Mouse (Mus musculus): ENCODE data around the gene Flnb. TPM values are rescaled to one million over a fixed set of nuclear protein-coding genes. Genes with fewer than 3 reads are reported as not detected.

Flnb gene
- polyA plus RNA-seq, 1 experiment, result 31.5 TPM

GRCm38 (mm10) chr14:7824651-7825268 lies 7.0 kb downstream of the Flnb start:
- no peak for DNase-seq (ENCODE audit: extremely low spot score in 1 of 2, low spot score in 1 of 2)

DNA sequence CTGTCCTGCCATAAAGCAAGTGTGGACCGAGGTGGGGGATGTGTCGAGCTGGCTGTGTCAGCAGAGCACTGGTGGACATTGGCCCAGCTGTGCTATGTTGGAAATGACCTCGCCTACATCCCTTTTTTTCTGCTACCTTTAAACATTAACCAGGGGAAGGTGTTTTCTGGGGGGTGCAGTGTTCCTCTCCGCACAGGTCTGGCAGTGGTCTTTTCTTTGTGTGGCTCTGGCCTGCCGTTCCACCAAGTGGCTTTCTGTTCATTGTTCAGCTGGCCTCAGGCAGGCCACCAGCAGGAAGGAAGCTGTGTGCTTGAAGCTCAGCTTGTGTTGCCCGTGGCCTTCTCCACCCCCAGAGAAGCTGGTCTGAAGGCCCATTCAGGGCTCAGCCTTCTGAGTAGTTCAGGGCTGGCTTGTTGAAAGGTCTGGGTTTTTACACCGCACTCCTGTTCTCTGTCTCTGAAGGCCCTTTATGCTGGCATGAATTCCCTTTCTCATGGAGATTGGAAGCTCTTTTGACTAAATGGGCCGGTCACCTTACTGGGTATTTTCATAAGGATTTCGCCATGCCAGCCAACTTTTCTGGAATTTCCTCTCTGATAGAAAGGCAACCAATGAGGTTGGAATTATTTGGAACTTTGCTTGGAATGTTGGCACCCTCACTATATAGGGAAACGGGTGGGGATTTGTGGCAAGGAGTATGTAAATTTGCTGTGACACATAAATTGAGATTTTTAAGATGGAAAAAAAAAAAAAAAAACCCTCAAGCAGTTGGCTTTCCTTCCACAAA lies 8.6 kb downstream of the Flnb start:
- no peak for DNase-seq (ENCODE audit: extremely low spot score in 1 of 2, low spot score in 1 of 2)

- DNase-seq (ENCODE audit: extremely low spot score in 1 of 2, low spot score in 1 of 2), result no peak
These were observed 11.4 kb downstream of the Flnb start for GRCm38 (mm10) chr14:7829181-7829580.

DNA sequence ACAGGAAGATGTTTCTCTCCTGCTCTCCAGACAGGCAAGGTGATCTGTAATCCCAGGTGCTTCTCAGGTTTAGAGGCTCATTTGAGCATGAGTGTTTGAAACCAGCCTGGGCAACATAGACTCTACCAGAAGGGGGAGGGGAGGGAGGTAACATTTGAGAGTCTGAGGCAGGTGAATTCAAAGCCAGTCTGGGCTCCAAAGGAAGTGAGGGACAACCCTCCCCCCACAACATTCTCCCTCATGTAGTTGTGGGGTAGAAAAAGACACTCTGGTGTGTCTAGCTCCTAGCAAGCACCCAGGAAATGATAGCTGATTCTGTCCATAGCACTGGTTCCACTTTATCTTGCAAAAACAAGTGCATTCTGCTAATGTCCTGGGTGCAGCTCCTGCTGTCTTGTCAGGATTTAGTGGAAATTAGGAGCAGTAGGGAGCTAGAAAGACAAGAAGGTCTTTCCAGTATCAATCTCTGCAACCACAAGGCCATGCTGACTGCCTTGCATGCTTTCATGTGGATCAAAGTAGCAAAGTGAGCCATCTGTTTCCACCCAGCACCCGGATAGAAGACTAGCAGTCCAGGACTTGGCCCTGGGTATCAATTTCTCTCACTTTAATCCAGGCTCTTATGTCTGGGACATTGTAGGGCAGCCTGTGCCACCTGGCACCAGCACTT lies 14.1 kb downstream of the Flnb start:
- DNase-seq (ENCODE audit: extremely low spot score in 1 of 2, low spot score in 1 of 2), result no peak

DNA sequence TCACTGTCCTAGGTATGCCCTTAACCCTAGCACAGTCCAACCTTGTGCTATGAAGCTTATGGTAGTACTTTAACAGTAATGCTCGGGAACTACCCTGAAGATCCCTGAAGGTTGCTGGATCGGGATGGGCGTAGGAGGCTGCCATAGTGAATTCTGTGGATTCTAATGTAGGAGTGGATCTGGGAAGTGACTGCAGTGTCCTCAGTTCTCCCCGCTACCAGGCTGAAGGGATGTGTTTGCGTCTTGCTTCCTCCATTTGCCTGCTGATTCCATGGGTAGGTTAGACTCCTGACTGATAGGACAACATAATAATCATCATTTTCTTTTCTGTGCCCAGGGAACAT lies 14.7 kb downstream of the Flnb start:
- DNase-seq (ENCODE audit: extremely low spot score in 1 of 2, low spot score in 1 of 2), result peak in 1 of 2 experiments; percentile 39

DNA sequence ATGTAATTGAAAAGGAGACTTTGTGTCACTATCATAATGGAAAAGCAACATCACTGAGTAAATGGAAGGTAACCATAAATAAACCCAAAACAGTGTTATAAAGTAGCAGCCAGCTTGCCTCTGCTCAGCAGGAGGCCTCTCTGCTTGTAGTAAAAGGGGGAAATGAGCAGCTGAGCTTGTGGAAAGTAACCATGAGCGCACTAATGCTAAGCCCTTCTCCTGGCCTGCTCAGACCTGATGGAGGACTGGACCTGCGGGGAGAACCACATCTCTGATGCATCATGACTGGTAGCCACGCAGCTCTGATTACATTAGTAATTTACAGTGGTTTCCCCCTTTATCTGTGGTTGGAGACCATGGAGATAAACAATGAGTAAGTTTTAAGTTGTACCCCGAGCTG lies 15.7 kb downstream of the Flnb start:
- no peak for DNase-seq (ENCODE audit: extremely low spot score in 1 of 2, low spot score in 1 of 2)

DNA sequence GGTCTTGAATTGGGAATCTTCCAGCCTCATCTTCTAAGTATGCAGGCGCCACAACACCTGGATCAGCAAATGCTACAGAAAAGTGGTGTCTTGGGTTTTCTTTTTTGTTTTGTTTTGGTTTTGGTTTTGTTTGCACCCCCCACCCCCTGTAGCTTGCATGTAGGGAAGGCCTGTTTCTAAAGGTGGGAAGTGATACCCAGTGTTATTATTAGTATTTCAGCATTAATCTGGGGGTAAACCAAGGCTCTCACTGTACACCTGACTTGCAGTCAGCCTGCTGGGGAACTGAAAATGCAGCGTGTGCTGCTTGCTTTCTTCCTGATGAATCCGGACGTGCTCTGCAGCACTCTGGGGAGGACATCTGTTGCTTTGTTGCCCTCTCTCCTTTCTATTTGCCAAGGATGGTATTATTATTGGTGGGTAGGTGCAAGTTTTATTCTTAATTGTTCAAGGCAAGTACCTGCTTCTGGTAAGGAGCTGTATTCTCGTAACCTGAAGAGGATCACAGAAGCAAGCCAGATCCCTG lies 20.9 kb downstream of the Flnb start:
- DNase-seq (ENCODE audit: extremely low spot score in 1 of 2, low spot score in 1 of 2), result no peak

DNA sequence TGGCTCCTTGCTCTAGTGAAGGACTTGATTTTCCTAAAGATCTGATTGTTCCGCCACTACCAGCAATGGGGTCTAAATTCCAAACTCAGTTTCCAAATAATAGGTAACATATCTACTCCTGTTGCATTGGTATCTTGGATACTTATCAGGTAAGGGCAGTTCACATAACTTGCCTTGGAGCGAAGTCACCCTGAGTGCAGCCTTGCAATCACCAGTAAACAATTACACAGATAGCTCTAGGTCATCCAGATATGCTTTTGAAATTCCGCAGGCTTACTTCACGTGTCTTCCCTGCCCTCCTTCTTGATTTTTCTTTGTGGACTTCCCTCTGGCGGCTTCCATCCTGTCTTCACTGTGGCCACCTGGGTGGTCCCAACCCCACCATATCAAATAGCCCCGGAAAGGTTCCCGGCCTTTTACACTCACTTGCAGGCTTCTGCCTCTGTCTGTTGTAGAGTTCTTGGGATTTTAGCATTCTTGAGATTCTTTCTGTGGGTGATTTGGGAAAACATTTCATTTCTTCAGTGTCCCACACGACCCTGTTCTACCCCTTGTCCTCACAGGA lies 22.3 kb downstream of the Flnb start:
- no peak for DNase-seq (ENCODE audit: extremely low spot score in 1 of 2, low spot score in 1 of 2)

GRCm38 (mm10) chr14:7842631-7843332 lies 25.0 kb downstream of the Flnb start:
- DNase-seq (ENCODE audit: extremely low spot score in 1 of 2, low spot score in 1 of 2), result no peak

DNA sequence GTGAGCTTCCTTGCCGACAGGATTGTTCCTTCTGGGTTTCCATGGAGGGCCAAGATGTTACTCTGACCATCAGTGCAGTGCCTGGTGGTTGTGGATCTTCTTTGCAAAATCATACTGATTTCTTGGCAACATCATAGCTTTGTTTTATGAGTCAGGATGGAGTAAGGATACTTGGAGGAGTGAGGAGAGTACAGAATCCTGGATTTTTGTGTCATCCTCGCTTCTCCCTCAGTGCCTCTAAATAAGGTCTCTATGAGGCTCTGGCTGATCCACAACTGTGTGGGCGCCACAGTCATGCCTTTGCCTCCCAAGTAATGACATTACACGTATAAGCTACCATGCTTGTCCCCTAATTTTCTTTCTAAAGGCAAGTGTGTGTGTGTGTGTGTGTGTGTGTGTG lies 28.9 kb downstream of the Flnb start:
- DNase-seq (ENCODE audit: extremely low spot score in 1 of 2, low spot score in 1 of 2), result peak in 1 of 2 experiments; percentile 34

GRCm38 (mm10) chr14:7847746-7848232 lies 30.0 kb downstream of the Flnb start:
- no peak for DNase-seq (ENCODE audit: extremely low spot score in 1 of 2, low spot score in 1 of 2)

DNA sequence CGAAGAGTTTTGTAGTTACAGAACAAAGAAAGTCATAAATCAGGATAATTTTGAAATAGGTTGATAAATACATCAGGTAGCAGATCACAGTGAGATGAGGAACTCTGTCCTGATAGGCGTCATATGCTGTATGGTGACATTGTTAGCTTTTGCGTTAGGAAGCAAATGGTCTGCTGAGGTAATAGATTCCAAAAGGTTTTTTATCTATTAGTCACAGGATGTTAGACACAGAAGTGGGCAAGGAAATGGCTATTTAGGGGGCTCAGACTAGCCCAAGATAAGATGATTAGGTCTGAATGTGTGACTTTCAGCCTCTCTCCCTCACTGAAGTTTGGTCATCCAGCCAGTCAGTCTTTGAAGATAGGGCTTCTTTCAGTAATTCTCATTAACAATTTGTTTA lies 33.2 kb downstream of the Flnb start:
- DNase-seq (ENCODE audit: extremely low spot score in 1 of 2, low spot score in 1 of 2), result no peak

DNA sequence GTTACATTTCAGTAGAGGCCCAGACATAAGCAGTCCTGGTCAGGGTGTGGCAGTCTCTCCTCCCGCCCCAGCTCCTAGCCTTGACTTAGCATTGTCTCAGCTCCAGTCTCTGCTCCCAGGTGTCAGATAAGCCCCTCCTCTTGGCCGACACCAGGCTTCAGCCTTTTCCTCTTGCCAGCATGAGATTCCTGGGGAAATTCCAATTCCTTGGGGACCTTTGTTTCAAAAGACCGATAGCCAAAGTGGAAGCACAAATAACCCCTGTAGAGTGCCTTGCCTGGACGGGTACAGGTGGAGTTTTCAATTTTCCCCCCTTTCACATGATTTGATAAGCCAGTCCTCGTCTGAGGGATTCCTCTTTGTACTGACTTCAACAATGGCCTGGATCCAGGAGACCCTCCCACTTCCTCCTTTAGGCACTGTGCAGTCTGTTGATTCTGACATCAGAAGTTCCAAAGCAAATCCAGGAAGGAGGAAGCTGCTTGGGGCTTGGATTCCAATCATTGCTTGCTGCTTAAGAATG lies 33.8 kb downstream of the Flnb start:
- DNase-seq (ENCODE audit: extremely low spot score in 1 of 2, low spot score in 1 of 2), result peak in 1 of 2 experiments; percentile 26

DNA sequence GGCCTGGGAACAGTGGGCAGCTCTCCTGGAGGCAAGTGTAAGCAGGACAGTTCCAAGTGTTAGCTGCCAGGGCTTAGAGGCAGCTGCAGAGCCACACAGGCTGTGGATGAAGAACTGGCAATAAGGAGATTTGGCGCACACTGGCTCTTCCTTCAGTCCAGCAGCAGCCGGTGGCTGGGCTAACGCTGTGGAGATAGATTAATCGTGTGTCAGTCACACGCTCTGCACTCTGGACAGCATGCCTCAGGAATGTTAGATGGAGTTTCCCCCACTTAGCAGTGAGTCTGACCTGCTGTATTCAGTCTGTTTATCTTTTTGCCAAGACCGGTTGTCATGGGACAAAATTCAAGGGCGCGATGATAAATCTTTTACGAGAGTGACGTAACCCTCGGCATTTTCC lies 35.9 kb downstream of the Flnb start:
- DNase-seq (ENCODE audit: extremely low spot score in 1 of 2, low spot score in 1 of 2), result no peak

DNA sequence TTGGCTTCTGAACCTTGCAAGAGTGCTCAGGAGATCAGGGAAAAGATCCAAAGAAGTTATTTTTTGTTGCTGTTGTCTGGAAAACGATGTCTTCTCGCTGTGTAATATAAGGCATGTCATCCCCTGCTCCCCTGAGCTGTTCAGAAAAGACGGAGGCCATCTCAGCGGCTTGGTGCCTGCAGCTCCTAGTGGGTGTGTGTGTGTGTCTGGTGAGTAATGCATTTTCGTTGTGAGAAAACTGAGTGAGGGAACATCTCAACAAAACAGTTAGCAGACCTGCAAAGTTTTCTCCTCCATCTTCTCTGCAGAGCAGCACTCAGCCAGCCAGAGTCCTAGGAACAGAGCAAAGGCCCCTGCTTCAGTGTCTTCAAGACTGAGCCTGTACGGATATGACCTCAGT lies 36.6 kb downstream of the Flnb start:
- DNase-seq (ENCODE audit: extremely low spot score in 1 of 2, low spot score in 1 of 2), result peak in 1 of 2 experiments; percentile 43

DNA sequence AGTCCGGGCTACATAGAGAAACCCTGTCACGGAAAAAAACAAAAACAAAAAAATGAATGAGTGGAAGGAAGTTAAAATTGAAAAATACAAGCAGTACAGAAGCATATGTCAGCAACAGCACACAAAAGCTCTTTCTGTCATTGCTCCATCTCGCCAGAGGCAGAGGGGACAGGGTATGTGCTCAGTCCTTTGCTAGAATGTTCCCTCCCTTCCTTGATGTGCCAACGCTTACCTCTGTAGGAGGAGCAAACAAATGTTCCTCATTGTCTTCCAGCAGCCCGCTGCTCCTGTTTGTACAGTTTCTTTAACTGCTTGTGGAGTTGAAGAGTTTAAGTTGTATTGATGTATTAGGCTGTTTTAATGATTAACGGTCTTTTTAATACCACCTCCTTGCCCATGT lies 37.3 kb downstream of the Flnb start:
- no peak for DNase-seq (ENCODE audit: extremely low spot score in 1 of 2, low spot score in 1 of 2)

- DNase-seq (ENCODE audit: extremely low spot score in 1 of 2, low spot score in 1 of 2), result no peak
These were observed 37.7 kb downstream of the Flnb start for GRCm38 (mm10) chr14:7855501-7855900.

- DNase-seq (ENCODE audit: extremely low spot score in 1 of 2, low spot score in 1 of 2), result no peak
These were observed 38.6 kb downstream of the Flnb start for GRCm38 (mm10) chr14:7856348-7856747.

DNA sequence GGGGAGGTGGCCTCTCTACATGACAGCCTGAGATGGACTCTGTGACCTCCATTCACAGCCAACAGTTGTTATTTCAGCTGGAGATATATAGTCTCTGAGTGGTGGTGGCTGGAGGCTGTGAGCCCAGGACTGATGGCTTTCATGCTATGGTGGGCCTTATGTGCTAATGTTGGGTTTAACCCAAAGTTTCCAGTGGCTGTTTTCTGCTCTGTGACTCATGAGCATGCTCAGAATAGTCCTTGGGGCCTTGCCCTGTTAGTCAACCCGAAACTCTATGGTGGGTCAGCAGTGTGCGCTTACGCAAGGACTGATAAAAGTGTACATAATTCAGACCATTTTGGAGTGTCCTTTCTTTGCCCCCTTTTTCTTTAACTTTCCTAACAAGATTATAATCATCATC lies 40.1 kb downstream of the Flnb start:
- DNase-seq (ENCODE audit: extremely low spot score in 1 of 2, low spot score in 1 of 2), result no peak

GRCm38 (mm10) chr14:7858430-7858829 lies 40.7 kb downstream of the Flnb start:
- no peak for DNase-seq (ENCODE audit: extremely low spot score in 1 of 2, low spot score in 1 of 2)

All from frontal cortex, adult 2 months (tissue).